Mouse (Mus musculus) right cerebral cortex, adult 2 months (tissue): ENCODE data around the gene Slc35f6.

ENCODE experiments used
- DNase-seq, 2 experiments: peaks; one replicate each; pipeline ENCODE4 v3.0.0; 2021 to 2022; ENCODE audit warnings: low spot score in 2 of 2

Slc35f6 gene

DNA sequence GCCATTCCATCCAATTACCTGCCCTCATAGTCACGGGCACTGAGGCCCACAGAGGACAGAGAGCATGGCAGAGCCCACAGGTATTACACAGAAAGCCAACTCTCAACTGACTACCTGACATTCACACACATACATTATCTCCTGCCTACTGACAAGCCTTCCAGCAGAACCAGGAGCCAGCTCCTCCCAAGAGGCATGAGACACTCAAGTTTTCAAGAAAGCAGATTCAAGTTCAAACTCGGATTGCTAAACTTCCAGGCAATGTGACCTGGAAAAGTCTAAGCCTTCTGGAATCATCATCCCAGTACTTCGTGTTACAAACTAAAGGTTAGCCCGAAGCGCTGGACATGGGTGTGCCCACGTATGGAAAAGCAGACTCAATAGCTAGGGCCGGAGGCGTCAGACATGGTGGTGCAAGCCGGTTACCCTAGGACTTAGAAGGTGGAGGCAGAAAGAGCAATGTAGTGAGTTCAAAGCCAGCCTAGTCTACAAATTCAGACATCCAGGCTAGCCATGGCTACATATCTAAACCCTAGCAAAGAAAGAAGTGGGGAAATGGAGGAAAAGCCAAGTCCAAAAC, 26.4 kb upstream of the Slc35f6 start:
- no peak for DNase-seq

DNA sequence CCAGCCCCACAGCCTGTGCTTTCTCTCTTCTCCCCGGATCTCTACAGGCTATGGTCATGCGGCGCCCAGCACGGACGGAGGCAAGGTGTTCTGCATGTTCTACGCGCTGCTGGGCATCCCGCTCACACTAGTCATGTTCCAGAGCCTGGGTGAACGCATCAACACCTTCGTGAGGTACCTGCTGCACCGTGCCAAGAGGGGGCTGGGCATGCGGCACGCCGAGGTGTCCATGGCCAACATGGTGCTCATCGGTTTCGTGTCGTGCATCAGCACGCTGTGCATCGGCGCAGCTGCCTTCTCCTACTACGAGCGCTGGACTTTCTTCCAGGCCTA, 25.9 kb upstream of the Slc35f6 start:
- DNase-seq = no peak

DNA sequence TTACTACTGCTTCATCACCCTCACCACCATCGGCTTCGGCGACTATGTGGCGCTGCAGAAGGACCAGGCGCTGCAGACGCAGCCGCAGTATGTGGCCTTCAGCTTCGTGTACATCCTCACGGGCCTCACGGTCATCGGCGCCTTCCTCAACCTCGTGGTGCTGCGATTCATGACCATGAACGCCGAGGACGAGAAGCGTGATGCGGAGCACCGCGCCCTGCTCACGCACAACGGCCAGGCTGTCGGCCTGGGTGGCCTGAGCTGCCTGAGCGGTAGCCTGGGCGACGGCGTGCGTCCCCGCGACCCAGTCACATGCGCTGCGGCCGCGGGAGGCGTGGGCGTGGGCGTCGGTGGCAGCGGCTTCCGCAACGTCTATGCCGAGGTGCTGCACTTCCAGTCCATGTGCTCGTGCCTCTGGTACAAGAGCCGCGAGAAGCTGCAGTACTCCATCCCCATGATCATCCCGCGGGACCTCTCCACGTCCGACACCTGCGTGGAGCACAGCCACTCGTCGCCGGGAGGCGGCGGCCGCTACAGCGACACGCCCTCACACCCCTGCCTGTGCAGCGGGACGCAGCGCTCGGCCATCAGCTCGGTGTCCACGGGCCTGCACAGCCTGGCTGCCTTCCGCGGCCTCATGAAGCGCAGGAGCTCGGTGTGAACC, 25.4 kb upstream of the Slc35f6 start:
- no peak for DNase-seq

DNA sequence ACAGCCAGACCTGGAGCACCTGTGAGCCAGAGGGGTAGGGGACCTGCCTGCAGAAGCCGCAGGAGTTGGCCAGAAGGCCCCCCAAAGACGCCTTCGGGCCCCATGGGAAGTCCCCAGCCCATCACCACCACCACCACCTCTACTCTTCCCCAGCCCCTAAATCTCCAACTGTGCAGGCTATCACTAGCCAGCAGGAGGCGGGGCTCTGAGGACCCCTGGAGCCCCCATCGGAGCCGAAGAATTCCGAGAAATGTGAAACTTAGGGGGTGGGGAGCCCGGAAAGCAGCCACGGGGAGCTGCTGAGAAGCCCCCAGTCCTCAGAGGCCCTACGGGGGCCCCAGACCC, 24.9 kb upstream of the Slc35f6 start:
- no peak for DNase-seq

DNA sequence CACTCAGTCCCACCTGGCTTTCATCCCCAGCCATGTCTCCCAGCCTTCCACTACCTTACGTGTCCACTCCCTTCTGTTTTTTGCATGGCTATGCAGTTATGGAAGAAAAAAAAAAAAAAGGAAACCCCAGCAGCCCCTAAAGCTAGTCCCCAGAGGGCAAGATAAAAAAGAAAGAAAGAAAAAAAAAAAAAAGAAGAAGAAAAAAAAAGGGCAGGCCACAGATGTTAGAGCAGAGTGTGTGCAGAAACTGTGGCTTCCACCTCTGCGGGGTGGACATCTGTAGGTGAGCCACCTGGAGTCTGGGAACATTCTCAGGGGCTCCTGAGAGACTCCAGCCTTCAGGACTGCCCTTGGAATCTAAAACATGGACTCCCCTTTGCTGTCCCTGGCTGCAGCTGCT, 24.4 kb upstream of the Slc35f6 start:
- no peak for DNase-seq

DNA sequence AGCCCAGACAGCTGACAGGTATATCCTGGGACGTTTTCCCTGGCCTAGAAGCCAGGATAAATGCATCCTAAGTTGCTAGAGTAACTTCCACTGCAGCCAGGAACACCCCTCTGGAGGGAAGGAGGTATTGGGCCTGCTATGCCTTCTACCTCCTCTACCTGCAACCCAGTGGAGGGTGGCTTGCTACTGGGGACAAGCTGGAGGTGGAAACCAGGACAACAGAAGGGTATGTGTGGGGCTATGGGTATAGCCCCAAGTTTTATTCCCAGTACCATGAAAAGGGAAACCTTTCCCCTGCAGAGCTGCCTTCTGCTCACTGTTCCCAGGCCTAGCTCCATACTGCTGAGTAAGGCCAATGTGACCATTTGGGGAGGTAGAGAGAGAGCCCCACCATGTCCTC, 23.4 kb upstream of the Slc35f6 start:
- no peak for DNase-seq

DNA sequence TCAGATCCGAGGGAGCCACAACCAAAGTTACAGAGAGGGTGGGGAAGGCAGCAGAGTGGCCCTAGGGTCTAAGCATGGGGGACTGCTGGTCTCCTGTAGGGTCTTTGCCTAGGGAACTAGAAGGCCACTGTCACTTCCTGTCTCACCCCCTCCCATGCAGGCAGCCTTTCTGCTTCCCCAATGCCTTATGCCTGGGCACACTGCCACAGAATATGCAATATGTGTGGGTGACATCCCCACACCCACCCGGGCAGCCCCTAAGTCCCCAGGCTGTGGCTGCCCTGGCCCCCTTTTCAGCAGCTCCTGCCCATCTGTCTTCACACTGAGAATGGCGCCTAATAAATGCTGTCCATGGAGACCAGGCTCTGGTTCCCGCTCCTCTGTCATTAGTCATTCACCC, 22.8 kb upstream of the Slc35f6 start:
- DNase-seq = no peak

DNA sequence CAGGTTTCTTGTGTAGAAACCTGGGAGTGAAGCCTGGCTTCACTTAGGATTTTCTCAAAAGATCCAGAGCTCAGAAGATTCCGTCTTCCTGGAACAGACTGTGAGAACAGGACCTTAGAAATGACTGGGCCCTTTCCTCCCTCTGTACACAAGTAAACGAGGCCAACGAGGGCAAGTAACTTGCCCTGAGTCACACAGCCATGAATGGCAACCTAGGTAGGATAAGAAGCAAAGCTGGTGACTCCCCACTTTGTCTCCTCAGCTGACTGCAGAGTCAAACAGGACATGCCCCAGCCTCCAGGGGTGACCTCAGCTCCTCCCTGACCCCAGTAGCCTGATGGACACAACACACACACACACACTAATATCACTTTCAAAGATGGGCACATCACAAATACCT, 22.4 kb upstream of the Slc35f6 start:
- DNase-seq = no peak

DNA sequence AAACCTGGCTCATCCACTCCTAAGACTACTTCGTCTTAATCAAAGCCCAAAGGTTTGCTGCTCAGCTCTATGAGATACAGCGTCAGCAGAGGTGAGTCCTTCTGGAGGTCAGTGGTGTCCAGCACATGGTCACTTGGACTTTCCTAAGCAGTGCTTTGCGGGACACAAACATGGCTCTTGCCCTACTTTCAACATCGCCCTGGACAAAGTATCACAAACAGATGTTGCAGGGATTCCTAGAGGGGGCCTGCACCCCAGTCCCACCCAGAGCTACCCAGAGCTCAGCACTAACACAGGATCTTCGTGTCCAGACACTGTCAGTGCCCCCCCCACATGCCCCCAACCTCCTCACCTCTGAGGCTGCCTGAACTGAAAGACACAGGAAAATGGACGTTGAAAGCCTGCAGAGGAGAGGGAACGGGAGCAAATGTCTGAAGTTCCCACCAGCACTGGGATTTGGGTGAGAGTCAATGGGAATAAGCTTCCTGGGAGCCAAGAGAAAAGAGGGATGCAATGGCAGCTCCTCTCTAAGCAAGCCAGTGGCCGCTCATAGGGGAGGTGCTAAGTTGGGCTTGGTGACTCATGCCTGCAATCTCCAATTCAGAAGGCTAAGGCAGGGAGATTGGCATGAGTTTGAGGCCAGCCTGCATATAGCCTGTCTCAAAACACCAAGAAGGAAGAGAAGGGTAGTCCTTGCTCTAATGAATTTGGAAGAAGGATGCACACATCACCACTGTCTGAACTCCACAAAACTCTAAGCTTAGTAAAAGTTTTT, 21.2 kb upstream of the Slc35f6 start:
- DNase-seq = no peak

DNA sequence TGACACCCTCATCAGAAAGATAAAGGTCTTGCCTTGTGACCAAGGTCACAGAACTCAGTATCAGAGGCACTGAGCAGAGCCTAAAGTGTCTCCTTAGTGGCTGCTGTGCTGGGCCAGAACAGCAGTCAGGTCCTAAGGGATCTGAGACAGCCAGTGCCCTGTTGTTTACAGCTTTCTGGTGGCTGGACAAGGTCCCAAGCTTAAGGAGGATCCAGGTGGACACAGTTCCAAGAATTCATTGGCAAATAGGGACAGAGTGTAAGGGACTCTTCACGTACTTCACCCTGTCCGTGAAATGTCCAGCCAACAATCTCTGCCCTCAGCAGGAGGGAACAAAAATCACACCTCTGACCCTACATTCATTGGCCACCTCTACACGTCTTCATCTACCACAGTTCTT, 19.2 kb upstream of the Slc35f6 start:
- no peak for DNase-seq

DNA sequence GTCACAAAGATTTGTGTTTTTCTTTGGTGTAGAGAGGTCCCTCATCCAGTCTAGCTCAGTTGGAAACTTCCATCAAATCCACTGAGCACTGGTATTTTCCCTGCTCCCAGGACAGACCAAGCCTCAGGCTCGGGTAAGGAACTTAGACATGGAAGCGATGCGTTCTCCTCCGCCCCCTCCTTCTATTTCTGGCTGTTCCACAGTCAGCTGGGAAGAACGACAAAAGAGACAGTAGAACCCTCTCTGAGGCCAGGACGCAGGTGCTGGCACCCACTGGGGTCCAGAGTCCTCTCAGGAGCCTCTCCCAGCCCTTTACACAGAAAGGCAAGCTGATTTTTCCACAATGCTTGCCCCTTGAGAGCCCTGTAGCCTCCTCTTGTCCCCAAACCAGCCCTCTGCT, 17.3 kb upstream of the Slc35f6 start:
- peak; percentile 58 to 64 for DNase-seq

DNA sequence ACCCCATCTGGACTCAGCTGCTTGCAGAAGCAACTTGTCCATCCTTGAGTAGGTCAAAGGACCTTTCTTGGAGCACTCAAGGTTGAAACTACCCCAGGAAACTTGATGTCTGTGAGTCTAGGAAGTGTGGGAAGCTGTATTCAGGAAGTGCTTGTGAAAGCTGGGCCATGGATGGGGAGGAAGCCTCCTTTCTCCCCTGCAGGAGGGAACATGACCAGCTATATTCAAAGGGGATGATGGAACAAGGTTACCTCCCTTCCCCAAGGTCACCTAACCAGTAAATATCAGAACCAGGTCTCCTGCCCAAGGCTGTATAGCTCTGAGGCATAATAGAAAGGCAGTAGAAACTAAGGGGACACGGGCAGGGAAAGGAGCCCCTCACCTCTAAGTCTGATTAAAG, 15.6 kb upstream of the Slc35f6 start:
- no peak for DNase-seq

DNA sequence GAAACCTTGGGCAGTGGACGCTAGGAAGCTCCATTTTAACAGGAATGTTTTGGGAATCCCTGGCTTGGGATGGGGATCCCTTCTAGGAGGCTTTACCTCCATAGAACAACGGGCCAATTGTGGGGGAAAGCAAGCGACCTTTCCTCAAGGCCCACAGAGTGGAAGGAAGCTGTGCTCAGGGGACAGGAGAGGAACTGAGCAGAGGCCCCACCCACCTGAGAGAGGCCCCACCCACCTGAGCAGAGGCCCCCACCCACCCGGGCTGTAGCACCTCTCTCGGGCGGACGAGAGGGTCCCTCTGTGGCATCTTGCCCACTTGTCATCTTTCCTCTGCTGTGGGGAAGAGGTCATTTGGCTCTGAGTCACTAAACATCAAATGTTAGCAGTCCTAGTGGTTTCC, 10.7 kb upstream of the Slc35f6 start:
- no peak for DNase-seq

DNA sequence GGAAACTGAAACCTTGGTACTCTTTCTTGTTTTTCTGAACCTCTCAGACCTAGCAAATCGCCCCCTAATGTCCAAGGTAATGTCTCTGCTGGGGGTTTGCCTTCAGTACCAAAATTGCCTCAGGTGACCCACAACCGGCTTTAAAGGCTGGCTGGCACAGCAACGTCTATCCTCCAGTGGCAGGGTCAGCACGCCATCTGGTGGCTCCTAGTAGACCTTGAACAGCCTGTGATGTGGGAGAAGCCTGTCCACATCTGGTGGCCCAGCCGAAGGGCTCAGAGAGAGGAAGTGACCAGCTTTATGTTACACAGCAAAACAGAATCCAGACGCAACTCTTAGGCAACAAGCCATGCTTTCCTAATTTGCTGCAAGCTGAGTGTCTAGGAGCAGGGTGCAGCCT, 9.7 kb upstream of the Slc35f6 start:
- peak; percentile 85 for DNase-seq

DNA sequence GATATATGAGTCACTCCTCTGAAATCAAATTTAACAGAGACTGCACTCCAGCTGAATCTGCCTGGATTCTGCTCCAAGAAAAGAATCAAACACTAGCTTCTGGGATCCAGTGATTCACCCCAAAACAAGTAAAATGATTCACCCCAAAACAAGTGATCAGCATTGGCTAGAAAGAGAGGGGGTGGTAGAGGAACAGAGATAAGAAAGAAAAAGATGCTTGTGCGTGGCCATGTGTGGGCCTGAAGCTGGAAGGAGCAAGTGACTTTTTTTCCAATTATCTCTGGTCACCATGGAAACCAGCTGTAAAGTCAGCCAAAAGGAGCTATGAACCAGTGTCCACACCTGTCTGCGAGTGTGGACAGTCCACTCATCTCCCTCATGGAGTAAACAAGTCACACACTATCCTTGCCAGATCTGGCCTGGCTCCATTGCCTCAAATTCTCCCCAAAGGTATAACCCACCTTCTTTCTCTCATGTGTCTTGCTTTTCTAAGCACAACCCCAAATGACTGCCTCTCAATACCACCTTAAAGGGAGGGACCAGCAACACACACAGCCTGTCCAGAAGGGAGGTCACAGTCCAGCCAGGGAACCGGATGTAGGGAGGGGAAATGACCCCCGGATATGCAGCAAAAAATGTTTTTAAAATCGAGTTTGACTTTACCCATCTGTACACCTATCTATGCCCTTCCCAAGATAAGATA, 4.1 kb upstream of the Slc35f6 start:
- peak; percentile 59 to 61 for DNase-seq

DNA sequence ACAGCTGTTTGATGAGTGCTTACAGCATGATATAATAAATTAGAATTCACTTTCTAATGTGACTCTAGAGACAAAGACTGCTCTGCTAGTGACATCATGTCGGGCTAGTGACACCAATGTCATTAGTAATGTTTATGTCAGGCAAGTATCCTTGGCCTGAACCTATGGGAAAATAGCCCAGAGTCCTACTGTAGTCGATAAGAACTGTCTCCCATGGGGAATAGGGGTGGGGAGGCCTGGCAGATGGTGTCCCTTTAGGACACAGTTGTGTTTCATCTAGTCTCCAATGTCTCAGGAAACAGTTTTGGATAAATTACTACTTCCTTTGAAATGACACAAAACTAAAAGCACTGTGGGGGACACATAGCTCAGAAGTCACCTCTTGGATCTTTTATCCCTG, 1.7 kb upstream of the Slc35f6 start:
- no peak for DNase-seq

DNA sequence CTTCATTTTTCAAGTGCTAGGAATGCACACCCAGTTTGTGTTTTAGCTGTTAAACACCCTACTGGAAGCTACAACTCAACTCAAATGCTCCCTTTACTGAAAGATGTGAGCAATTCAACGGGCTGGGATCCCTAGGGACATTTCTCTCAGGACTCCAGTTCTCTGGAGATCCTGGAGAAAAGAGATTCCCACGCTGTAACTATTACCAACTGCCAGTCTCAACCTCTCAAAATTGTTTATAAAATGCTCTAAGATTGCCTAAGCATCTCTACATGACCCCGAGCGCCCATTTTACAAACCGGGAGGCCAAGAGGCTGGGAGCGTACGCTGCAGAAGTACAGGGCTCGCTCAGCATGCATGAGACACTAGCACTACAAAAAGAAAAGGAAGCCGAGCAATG, 337 bp upstream of the Slc35f6 start:
- no peak for DNase-seq

DNA sequence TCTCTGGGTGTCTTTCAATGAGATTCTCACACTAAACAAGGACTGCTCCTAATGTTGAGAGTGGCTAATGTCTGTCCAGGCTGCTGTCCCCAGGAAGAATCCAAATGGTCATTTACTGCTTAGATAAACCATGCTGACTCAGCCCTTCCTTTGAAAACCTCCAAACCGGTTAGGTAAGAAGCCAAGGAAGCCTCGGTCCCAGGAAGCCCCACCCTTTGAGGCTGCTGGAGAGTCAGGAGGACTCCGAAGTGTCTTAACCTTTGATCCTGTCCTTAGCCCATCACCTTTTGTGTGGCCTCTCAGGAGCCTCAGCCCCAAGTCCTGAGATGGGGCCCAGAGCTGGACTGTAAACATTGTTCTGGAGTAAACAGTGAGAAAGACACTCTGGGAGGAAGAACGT, 1.8 kb downstream of the Slc35f6 start:
- DNase-seq = no peak

DNA sequence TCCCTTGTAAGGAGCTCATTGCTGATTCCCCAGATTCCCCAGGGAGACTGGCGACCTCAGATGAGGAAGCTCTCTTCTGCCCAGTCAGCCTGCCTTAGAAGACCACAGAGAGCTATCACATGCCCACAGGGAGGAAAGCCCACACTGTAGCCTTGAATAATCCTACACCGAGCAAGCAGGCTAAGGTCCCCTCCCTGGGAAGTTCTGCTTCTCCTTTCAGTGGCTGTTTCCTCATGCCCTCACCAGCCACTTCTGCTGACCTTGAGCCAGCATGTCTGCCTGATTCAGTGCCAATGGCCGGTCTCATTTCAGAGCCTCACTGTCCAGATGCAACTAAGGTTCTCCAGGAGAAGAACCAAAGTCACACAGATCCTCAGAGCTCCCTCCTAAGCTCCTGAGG, 3.0 kb downstream of the Slc35f6 start:
- no peak for DNase-seq

DNA sequence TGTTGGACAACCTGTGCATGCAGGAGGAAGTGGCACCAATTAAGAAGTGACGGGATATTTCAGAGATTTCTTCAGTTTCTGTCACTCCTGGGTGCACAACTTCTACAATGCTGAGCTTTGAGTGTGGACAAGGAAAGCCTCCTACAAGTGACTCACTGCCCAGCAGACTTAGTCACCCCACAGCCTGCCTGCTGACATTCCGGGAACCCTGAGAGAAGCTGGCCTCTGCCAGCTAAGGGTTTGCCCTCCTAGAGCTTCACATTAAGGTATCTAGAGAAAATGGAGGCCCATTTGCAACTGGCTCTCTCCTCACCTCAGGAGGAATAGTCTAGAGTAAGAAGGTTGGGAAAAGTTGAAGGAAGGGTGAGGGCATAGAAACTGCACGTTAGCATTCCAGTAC, 3.8 kb downstream of the Slc35f6 start:
- no peak for DNase-seq

DNA sequence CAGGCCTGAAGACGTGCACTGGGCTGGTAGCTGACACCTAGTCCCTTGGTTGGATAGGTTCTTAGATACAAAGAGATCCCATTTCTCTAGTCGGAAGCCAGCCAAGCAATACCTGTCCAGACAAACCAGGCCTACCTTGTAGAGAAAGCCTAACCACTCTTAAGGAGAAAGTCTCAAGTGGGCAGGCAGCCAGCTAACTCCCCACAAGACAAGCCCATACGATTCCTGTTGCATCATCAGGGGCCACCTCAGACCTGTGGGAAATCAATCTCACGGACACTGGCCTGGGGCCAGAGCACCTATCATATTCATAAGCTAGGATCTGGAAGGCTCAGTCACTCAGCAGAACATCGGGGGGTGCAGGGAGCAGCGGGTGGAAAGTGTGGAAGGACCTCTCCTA, 5.5 kb downstream of the Slc35f6 start:
- no peak for DNase-seq

DNA sequence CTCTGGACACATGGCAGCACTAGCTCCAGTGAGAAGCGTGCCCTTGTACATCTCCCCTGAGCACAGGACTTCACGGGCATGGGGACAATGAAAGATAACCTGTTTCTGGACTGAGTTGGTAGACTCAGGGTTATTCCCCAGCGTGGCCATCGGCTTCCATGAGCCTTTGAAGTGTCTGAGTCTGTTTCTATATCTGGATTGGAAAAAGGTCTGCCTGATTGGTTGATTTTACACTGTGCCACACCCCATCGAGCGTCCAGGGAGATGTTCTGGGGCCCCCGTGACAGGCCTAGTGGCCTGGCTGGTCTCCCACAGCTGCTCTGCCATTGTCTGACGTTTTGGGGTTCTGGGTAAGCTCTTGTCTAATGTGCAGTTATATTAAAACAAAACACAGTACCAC, 7.3 kb downstream of the Slc35f6 start:
- no peak for DNase-seq
